Mouse (Mus musculus) Patski (cell line): Measurements from ENCODE around the gene Myo1e. TPM values are rescaled to one million over a fixed set of nuclear protein-coding genes. Genes with fewer than 3 reads are reported as not detected.
A peak's percentile ranks its signal among the peaks of the same experiment; 100 is the strongest.

Source experiments
- ATAC-seq: fragments of 100-300 bp; one replicate; pipeline ENCODE4 v1.8.0; 2021
- CTCF ChIA-PET: fragments of 350-600 bp; sonication (Branson Sonifier 250); formaldehyde crosslinking; loops from one replicate; lab custom pipeline; 2022; ENCODE audit warnings: inconsistent platforms; lab: Charles Lee
- POLR2A ChIA-PET: fragments of 350-600 bp; sonication (Branson Sonifier 250); formaldehyde crosslinking; loops from one replicate; lab custom pipeline; 2022; ENCODE audit warnings: antibody characterized with exemption, inconsistent platforms; lab: Charles Lee
- DNase-seq: peaks from one replicate; pipeline ENCODE4 v3.0.0-alpha.2; 2011; ENCODE audit warnings: low read depth, low spot score
- H3K27me3 ChIP-seq: fragments of 371-371 bp; one replicate; pipeline ENCODE4 v1.5.1; 2021
- CTCF ChIP-seq: fragments of 100-300 bp; IDR thresholded peaks from one replicate; pipeline ENCODE4 v1.5.1; 2021
- in situ Hi-C: fragments of 300-500 bp; cut with MboI; formaldehyde crosslinking; loops from 3 replicates; pipeline ENCODE4 v1.11.1; 2018; ENCODE audit warnings: low pct_unique_long_range_greater_than_20kb, mixed read lengths
- polyA plus RNA-seq: library from polyadenylated mRNA; unstranded; gene quantifications from one replicate; pipeline ENCODE4 v1.2.3, GENCODE M21; 2021

Myo1e gene
- polyA plus RNA-seq, 1 experiment from 2014 or later = 78.5 TPM

DNA sequence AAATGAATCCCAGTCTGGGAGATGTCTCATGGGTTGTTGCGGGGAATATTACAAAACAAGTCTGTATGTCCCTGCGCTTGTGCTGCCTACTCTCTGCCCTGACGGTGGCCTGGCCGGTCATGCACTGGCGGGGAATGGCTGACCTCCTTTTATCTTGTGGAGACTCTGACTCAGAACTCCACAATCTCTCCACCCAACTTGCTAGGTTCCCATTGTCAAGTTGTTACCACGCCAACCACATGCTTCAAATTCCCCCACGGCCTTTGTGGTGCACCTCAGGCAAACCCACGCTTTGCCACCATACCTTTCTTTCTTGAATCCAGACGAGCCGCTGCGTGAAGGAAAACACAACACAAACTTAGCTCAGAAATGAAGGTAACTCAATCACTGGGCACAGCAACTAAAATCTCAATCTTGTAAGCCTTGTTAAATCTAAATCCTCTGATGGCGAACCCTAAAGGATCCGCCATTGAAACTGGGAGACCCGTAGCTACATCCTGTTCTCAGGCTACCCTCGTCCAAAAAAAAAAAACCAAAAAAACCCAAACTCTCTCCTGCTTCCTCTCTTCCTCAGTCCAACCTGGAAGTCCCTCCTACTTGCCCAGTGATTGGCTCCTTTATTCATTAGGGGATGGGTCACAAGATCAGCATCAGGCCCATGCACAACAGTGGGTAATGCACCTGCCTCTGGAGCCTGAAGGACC, 10.0 kb upstream of the Myo1e start:
- ChIA-PET CTCF (interaction anchor here (1.4 to 1.5 kb wide), 2 partner anchors 8 to 88 kb away, joined by 4 to 5 read pairs; no protein-coding TSS in a partner anchor), POLR2A (no interaction called here)
- DNase-seq (no peak), ATAC-seq (peak; percentile 51)
- no peaks in the 10 kb centered on the region for H3K27me3 ChIP-seq
- TF ChIP-seq CTCF = no peak
- in situ Hi-C loops = loop anchor here (5.0 kb wide), 1 partner anchor 85 kb away; no protein-coding TSS in a partner anchor

DNA sequence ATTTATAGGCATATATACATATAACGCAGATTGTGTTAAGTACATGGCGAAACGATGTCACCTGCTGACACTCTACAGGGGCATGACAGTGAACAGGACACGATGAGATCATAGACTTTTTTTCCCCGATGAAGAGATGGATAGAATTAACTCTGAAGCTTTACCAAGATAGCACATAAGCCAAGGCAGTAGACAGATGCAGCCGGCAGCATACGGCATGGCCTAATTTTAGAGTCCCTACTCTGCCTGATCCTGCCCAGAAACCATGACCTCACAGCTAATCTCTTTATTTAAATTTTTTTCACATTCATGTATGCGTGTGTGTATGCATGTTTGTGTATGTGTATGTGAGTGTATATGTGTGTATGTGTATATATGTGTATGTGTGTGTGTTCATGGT, 9.2 kb upstream of the Myo1e start:
- in situ Hi-C loops = loop anchor here (5.0 kb wide), 1 partner anchor 86 kb away; no protein-coding TSS in a partner anchor
- no peaks in the 10 kb centered on the region for H3K27me3 ChIP-seq
- DNase-seq (no peak), ATAC-seq (no peak)
- ChIA-PET POLR2A (no interaction called here), CTCF (interaction anchor here (1.4 to 1.5 kb wide), 2 partner anchors 9 to 89 kb away, joined by 4 to 5 read pairs; no protein-coding TSS in a partner anchor)
- TF ChIP-seq CTCF = no peak

DNA sequence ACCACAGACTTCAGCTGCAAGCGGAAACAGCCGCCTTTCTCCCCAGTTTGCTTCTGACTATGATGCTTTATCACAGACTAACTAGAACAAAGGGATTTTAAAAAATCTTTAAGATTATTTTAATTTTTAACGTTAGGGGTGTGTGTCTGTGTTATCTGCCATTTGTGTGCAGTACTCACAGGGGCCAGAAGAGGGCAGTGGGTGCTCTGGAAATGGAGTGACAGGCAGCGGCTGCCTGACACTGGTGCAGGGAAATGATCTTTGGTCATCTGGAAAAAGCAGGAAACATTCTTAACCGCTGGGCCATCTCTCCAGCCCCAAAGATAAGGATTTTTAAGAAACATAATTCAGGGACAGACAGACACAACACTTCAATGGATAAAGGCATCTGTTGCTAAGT, 4.4 kb upstream of the Myo1e start:
- POLR2A ChIA-PET = no interaction called here
- ATAC-seq = no peak
- no peak for DNase-seq
- in situ Hi-C loops = loop anchor here (5.0 to 10.0 kb wide), 2 partner anchors 112 to 190 kb away; no protein-coding TSS in a partner anchor
- peak; percentile 90 for TF ChIP-seq CTCF
- no peaks in the 10 kb centered on the region for H3K27me3 ChIP-seq
- CTCF ChIA-PET = no interaction called here

DNA sequence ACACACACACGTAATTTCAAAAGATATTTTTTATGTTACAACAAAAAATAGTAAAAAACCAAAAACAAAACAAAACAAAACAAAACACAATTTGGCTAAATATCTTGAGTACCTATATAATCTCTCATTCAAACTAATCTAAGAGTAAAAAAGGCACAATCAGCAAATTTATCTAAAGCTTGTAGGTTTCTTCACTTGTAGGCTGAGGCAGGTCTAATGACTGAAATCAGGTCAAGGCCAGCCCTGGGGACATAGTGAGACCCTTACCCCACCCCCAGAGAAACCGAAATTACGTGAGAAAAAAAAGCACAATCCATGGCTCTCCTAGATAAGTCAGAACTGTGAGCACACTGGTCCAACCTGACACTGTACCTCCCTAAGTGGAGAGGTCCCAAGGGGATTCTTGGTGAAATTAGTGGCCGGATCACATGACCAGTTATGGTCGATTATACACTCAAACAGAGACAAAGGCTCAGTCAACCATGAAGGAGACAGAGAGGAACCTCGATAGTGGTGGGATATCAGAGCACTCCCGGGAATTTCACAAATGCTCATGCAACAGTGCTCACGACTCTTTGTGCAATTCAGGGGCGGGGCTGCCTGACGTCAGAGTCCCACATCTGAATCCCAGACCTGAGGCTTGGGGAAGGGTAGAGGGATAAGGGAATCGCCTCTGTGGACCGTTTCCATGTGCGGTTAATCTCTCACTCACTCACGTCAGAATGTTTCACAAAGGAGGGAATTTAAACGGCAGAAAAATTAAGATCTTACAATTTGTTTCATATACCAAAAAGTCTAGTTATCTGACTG, 3.7 kb upstream of the Myo1e start:
- ATAC-seq = no peak
- ChIA-PET CTCF (interaction anchor here (0.9 kb wide), 1 partner anchor 87 kb away, joined by 3 read pairs; no protein-coding TSS in a partner anchor), POLR2A (no interaction called here)
- in situ Hi-C loops = loop anchor here (5.0 to 10.0 kb wide), 2 partner anchors 111 to 189 kb away; no protein-coding TSS in a partner anchor
- no peak for TF ChIP-seq CTCF
- DNase-seq = no peak
- no peaks in the 10 kb centered on the region for H3K27me3 ChIP-seq

DNA sequence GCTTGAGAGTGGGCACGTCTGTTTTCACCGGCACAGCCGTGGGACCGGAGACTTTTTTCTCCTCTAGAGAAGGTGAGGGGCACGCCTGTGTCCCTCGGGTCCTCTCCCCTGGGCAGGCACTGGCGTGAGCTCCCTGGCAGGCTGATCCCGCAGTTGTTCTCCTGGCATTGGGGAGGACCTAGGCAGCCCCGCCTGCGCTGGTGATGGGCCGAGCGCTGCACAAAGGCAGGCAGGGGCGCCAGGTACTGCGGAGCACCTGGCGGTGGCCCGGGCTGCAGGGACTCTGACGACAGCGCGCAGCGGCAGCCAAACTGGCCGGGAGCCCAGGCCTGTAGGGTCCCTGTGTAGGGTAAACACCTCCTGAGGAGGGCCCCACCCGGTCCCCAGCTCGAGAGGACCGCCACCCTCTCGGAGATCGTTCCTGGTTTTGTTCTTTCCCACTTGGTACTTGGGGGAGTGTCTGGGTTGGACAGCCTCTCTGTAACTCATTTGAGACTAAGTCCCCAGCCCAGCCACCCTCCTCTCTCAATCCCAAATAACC, 901 bp downstream of the Myo1e start:
- in situ Hi-C loops = loop anchor here (10.0 kb wide), 1 partner anchor 107 kb away; no protein-coding TSS in a partner anchor
- ATAC-seq (no peak), DNase-seq (no peak)
- no peak for TF ChIP-seq CTCF
- no peaks in the 10 kb centered on the region for H3K27me3 ChIP-seq
- CTCF ChIA-PET = interaction anchor here (0.8 to 1.3 kb wide), 2 partner anchors 50 to 54 kb away, joined by 3 read pairs; no protein-coding TSS in a partner anchor
- POLR2A ChIA-PET = interaction anchor here (0.9 to 1.7 kb wide), 8 partner anchors 34 to 116 kb away, joined by 3 to 6 read pairs (median 4); no protein-coding TSS in a partner anchor

DNA sequence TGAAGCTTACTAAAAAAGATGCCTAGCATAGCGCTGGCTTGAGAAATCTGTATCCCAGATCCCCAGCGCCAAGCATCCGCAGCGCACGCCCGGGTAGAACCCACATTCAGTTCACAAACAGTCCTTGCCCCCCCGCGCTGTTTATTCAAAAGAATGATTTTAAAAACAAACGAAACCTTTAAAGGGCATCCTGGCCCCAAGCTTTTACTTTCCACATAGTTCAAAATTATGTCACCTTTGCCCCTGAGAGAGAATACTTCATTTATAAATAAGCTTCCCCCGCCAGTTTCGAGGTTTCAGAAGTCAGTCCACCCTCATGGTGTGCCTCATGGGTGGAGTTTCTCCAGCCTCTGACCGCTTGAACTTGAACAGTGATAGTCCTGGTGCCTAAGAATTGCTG, 1.6 kb downstream of the Myo1e start:
- H3K27me3 ChIP-seq = no peaks in the 10 kb centered on the region
- in situ Hi-C loops = loop anchor here (10.0 kb wide), 1 partner anchor 106 kb away; no protein-coding TSS in a partner anchor
- CTCF ChIA-PET = interaction anchor here (0.8 kb wide), 1 partner anchor 53 kb away, joined by 3 read pairs; no protein-coding TSS in a partner anchor
- POLR2A ChIA-PET = interaction anchor here (1.2 to 1.6 kb wide), 3 partner anchors 33 to 79 kb away, joined by 3 read pairs; no protein-coding TSS in a partner anchor
- no peak for DNase-seq
- ATAC-seq = no peak
- TF ChIP-seq CTCF = no peak

DNA sequence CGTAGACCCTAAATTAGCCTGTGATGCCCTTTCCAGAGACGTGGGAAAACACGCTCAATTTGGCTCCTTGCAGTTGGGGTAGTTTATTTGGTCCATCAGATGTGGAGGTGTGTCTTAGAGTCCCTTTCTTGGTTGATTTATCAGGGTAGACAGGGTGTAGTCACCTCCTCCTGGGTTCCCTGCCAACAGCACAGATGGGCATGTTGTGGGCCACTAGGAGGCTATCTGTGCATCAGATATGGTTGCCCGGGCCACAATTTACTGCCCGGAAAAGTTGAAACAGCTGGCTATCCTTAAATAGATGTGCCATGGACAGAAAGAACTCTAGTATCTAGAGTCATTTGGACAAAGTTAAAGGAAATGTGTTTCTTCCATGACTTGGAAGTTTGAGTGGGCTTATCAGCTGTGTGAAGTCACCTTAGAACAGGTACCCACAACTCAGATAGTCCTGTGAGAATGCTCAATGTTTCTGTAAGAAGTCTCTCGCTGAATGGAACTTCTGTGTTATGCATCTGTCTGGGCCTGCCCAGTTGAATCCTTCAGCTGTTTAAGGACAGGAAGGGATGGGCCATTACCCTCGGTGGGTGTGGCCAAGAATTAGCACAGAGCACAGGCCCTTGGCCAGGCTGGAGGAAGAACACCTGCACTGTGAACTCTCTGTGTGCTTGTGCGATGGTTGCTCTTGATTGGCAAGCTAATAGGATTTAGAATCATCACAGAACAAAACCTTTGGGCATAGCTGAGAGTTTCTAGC, 2.3 kb downstream of the Myo1e start:
- no peak for TF ChIP-seq CTCF
- POLR2A ChIA-PET = interaction anchor here (0.6 to 1.6 kb wide), 7 partner anchors 15 to 570 kb away, joined by 3 read pairs; no protein-coding TSS in a partner anchor
- ATAC-seq (peak; percentile 31), DNase-seq (no peak)
- in situ Hi-C loops = loop anchor here (10.0 kb wide), 1 partner anchor 105 kb away; no protein-coding TSS in a partner anchor
- CTCF ChIA-PET = interaction anchor here (1.0 to 1.4 kb wide), 3 partner anchors 20 to 36 kb away, joined by 3 read pairs; no protein-coding TSS in a partner anchor
- no peaks in the 10 kb centered on the region for H3K27me3 ChIP-seq

DNA sequence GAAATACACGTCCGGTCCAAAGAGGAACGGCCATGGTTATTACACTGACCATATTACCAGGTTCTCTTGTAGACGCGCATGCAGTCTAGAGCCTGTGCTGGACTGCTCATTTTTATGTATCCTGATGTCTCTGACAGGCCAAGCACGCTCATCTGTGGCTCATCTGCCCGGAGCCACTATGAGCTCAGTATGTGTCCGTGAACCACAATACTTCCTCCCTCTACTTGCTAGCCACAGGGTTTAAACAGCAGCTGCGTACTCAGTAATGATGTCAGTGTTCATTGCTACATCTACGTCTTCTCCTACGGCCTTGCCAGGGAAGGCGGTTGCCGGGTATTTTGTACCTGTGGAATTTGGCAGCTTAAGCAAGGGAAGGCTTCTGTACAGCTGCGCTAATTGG, 4.5 kb downstream of the Myo1e start:
- ATAC-seq (no peak), DNase-seq (no peak)
- ChIA-PET CTCF (interaction anchor here (0.6 kb wide), 1 partner anchor 433 kb away, joined by 3 read pairs; no protein-coding TSS in a partner anchor), POLR2A (interaction anchor here (0.9 kb wide), 1 partner anchor 124 kb away, joined by 3 read pairs; no protein-coding TSS in a partner anchor)
- in situ Hi-C loops = no loop called here
- H3K27me3 ChIP-seq = no peaks in the 10 kb centered on the region
- no peak for TF ChIP-seq CTCF

DNA sequence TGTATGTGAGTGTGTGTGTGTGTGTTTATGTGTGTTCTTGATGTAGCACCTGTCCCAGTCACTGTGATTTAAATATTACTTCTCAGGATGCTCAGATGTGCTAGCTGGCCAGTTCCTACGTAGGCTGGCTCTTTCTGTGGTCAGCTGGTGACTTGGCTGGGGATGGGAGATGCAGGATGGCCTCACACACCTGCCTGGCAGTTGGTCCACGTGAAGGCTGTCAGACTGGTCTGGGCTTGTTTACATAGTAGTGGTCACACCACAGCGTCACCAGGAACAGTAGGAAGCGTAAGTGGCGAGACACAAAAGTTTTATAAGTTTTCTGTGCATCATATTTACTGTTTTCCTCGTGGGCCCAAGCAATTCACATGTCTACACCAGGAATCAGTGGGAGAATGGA, 9.4 kb downstream of the Myo1e start:
- DNase-seq (no peak), ATAC-seq (no peak)
- in situ Hi-C loops = no loop called here
- no peak for TF ChIP-seq CTCF
- no peaks in the 10 kb centered on the region for H3K27me3 ChIP-seq
- ChIA-PET POLR2A (interaction anchor here (0.7 kb wide), 1 partner anchor 1122 kb away, joined by 4 read pairs; no protein-coding TSS in a partner anchor), CTCF (no interaction called here)
